Mouse (Mus musculus) liver, adult (tissue): ENCODE results near the gene Ppp1r3e.

Experiments
- GATA4 ChIP-seq: IDR thresholded peaks from 2 replicates; pipeline ENCODE4 v1.6.1; 2014; ENCODE audit warnings: mild to moderate bottlenecking, low read length; ENCODE audit not compliant: insufficient replicate concordance

Gene Ppp1r3e

DNA sequence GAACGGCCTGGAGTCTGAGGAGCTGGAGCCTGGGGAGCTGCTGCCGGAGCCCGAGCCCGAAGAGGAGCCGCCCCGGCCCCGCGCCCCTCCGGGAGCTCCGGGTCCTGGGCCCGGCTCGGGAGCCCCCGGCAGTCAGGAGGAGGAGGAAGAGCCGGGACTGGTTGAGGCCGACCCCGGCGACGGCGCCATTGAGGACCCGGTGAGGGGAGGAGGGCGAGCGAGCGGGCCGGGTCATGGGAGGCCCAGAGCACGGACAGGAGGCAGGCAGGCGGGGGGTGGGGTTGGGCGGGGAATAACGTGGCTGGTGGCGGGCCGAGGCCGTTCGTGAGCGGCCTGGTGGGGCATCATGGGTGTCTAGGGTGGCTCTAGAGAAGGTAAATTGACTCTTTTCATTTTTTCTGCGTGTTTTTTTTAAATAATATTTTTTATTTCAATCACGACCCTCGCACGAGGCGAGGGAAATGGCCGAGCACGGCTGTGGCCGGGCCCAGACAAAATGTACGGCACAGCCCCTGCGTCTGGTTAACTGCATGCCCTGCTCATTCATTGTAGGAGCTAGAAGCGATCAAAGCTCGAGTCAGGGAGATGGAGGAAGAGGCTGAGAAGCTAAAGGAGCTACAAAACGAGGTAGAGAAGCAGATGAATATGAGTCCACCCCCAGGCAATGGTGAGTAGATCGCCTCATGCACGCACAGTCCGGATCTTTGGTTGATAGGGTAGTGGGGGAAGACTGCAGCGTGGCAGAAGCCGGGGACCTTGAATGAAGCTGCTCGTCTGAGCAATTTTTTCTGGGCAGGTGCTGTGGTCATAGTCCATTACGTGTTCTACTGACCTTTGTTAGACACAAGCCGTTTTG is 17.2 kb upstream of the Ppp1r3e start:
- no peak for TF ChIP-seq GATA4

DNA sequence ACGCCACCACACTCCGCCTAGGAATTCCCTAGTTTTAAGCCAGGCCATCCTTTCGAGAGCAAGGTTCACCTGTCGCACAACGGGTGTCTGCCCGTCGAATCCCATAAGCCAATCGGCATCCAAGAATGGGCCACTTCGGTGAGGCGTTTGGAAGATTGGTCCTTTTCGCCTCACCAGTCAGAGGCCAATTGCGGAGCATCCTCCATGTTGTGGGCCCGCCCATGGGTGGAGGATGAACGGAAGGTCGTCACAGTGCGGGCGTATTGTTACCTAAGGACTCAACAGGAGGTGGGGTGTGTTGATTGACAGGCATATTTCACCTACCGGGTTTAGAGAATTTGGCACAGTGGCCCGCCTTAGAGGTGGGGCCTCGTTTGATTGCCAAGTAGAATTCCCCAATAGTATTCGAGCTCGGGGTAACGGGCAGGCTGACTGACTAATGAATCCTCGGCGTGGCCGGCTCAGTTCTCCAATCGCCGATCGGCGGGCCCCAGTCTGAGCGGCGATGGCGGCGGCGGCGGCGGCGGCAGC is 16.4 kb upstream of the Ppp1r3e start:
- no peak; the same call in 1 of the 2 replicates for TF ChIP-seq GATA4

DNA sequence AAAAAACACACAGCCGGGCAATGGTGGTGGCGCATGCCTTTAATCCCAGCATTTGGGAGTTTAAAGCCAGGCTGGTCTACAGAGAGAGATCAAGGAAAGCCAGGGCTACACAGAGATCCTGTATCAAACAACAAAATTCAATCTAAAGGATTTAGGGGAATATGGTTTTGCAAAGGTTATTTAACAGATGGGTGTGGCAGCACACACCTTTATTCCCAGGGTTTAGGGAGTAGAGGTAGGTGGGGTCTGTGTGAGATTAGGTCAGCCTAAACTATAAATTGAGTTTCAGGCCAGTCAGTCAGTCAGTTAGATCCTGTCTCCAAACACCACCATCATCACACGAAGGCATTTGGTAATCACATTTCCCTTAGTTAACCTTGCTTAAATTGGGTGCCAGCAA is 14.8 kb upstream of the Ppp1r3e start, which contains the start of gene Pabpn1:
TSS of gene Pabpn1 (plus strand) at position 301 of the 400 bp plus-strand sequence.
- no peak for TF ChIP-seq GATA4

DNA sequence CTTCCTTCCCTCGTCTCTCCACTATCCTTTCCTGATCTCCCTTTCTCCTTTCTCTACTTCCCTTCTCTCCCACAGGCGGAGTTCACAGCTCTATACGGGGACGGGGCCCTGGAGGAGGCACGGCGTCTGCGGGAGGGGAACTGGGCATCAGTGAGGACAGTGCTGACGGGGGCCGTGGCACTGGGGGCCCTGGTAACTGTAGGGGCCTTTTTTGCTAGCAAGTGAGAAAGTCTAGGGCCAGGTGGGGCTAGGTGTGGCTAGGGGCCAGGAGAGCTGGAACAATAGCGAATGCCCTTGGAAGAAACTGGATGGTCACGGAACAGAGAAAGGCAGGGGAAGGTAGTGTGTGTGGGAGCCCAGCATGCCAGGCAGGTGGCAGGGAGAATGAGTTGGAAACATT is 8.0 kb upstream of the Ppp1r3e start:
- no peak for TF ChIP-seq GATA4

DNA sequence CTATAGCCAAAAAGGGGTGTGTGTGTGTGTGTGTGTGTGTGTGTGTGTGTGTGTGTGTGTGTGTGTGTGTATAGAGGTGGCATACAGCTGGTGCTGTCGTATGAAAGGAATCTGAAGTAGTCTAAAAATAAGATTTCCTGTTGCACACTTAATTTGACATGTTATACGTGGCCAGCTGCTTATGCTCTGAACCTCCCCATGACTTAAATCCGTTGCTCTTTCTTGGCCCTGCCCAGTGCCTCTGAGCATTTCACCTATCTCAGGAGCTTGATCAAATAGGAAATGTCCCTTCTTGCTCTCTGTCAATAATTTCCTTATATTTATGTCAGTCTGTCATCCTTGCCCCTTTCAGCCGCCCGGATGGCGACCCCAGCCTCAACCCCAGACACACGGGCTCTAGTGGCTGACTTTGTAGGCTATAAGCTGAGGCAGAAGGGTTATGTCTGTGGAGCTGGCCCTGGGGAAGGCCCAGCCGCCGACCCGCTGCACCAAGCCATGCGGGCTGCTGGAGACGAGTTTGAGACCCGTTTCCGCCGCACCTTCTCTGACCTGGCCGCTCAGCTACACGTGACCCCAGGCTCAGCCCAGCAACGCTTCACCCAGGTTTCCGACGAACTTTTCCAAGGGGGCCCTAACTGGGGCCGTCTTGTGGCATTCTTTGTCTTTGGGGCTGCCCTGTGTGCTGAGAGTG is 6.8 kb upstream of the Ppp1r3e start:
- no peak for TF ChIP-seq GATA4

DNA sequence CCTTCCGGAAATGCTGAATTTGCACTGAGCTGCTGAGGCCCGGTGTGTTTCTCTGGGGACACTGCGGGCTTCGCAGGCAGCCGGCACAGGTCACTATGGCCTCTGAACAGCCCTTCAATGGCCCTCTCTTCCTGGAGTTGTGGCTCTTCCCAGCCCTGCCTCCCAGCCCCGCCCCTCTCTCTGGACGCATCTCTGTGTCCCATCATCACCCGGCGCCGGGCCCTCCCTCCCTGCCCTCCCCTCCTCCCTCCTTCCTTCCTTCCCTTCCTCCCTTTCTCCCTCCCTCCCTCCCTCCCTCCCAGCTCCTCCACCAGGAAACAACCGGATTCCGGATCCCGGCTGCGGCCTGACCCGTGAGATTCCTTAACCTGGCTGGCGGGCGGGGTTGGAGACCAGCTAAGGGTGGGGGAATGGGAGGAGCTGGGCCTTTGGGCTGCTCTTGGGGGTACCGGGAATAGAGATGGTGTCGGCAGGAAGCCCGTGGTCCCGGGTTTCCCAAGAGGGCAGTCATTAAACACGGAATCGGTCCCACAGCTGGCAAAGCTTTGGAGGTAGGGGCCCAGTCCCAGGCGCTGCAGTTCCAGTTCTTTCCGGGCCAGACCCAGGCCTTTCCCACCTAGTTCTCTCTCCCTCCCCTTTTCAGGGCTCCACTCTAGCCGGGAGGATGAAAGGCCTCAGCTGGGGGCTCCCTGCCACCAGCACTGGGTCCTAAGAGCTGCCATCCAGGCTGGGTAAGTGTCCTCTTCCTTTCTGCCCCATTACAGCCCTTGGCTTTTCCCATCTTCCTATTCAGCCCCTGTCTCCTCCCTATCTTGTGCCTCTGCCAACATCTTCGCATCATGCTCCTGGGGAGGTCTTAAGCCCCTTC is 6.0 kb upstream of the Ppp1r3e start, which contains the start of the genes Bcl2l2 and Gm20521:
TSS of gene Bcl2l2 (plus strand) at position 224 of the 868 bp plus-strand sequence.
TSS of gene Gm20521 (plus strand) at position 288 of the 868 bp plus-strand sequence.
- no peak for TF ChIP-seq GATA4

DNA sequence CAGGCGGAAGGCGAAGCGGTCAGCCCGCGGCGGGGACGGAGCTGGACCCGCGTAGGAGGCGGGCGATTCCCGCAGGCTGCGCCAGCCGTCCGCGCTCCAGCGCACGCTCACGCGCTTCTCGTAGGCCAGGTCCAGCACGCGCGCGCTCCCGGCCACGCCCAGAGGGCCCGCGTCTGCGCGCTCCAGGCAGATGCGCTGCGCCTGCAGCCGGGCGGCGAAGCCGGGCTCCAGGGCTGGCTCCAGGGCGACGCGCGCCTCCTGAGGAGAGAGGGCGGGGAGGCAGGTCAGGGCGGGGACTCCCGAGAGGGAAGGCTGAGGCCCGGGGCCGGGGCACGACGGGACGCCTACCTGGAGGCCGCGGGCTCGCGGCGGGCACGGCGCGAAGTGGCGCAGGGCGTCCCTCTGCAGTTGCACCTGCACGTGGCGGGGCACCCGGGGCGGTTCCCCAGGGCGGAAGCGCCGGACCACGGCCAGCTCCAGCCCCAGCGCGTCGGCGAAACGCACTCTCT is 757 bp downstream of the Ppp1r3e start:
- no peak for TF ChIP-seq GATA4

DNA sequence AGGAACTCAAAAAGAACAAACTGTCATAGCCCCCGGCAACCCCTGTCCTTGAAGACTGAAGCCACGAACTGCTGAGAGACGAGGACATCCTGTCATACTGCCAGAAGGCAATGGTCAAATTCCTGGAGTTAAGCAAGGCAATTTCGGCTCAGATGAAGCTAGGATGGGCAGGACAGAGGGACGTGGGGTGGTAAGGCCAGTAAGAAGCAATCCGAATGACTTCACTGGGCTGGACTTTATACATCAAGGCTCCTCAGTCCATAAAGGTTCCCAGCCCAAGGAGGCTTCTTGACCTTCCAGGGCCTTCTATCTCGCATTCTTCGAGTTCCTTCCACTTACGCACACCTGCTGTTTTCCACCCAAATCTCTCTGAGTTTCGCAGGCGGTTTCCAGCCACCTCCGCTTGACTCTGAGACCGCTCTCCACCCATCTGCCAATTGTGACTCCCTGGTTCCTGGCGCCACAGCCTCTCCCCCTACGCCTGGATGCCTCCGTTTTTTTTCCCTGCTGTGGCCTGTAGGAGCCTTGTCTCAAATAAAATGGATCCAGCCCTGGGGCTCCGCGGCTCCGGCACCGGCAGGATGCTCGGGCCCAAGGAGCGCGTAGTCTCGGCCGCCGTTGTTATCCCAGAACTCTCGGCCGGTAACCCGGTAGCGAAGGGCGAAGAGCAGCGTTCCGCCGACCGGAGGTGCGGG is 1.4 kb downstream of the Ppp1r3e start:
- no peak for TF ChIP-seq GATA4

DNA sequence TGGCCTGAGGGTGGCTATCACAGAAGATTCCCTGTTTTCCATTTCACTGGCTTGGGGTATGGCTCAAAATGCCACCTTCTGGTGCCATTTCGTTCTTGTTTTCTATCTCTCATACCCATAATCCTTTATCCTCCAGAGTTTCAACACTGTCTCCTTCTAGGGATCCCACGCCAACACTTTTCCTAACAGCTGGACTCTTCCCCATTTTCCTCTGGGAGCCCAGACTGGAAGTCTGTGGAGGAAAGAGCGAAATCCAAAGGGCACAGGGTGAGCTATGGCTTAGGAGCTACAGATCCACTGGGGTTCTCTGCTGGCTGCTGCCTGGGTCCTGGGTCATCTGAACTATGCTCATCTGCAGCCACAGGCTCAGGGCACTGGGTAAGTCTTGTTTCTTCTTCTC is 3.2 kb downstream of the Ppp1r3e start:
- TF ChIP-seq GATA4 = no peak

DNA sequence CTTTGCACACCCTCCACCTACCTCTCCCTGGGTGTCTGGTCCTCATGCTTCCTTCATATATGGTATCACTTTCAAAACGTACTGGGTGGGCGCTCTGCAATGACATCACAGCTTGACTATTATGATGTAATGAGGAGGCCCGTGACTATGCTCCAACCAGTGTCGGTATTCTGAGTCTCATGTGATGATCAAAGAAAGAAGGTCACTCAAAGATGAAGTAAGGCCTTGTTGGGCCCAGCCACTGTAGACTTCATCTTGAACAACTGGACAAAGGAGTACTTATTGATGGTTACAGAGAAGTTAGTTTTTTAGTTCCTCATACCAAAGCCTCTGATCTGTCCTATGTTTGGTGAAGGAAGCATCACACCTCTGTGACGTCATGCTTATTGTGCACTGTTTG is 6.5 kb downstream of the Ppp1r3e start, which contains the start of gene Homez:
TSS of gene Homez (minus strand) at position 101 of the 400 bp plus-strand sequence.
- TF ChIP-seq GATA4 = no peak

DNA sequence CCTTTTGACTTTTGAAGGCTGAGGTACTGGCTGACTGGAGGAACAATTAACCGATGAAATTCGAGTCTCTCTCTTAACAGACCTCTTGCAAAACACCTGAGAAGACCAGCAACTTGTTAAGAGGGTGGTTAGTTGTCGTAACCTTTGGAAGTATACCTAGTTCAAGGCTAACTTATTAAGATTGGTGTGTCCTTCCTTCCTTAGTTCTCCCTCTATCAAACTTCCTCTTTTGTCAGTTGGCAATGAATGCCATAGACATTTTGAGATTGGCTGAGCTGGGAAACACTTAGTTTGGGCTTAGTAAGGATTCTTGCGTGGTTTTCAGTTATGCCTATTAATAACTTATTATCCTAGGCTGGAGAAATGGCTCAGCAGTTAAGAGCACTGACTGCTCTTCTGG is 9.3 kb downstream of the Ppp1r3e start:
- no peak for TF ChIP-seq GATA4

DNA sequence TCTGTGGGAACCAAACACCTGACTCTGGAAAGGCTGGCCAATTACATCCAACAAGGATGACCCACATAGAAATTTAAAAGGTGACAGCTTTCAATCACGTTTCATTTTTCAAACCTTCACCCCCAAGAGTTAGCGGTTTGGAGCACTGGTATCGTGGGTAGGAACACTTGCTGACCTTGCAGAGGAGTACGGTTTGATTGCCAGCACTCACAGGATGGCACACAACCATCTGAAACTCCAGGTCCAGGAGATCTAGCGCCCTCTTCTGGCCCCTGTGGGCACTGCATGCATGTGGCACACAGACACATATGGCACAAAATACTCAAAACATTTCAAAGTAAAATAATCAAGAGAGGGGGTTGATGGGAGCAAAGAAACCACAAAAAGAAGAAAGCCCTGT is 10.4 kb downstream of the Ppp1r3e start:
- TF ChIP-seq GATA4 = no peak

DNA sequence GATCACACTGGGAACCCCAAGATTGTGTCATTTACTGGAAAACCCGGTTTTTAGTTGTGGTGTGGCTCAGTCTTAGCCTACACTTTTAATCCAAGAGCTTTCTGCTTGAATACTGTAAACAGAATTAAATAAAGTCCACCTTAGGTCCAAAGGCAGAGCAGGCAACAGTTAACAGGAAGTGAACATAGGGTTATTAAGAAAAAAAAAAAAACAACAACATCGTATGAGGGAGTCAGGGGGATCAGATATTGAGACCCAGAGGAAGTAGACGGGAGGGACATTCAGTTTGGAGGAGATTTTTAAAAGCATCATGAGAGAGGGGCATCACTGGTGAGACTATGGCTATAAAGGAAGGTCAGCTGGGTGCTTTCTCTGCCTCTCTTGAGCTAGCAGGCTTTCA is 11.1 kb downstream of the Ppp1r3e start:
- TF ChIP-seq GATA4 = no peak

DNA sequence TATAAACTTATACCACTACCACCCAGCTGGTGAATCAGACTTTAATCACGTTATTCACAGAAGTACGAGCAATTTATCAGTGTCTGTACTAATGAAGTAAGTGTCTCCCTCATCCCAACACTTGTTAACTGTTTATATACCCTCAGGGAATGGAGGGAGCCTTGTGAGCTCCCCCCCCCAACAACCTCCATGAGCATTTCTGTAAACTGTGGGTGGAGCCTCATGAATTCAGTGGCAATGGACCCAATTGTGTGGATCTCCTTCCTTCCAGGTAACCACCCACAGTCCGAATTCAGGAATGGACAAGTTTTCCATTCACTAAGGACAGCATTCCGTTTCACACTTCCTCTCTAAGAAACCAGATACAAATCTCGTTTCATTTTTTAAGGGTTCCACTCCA is 11.7 kb downstream of the Ppp1r3e start:
- TF ChIP-seq GATA4 = no peak

DNA sequence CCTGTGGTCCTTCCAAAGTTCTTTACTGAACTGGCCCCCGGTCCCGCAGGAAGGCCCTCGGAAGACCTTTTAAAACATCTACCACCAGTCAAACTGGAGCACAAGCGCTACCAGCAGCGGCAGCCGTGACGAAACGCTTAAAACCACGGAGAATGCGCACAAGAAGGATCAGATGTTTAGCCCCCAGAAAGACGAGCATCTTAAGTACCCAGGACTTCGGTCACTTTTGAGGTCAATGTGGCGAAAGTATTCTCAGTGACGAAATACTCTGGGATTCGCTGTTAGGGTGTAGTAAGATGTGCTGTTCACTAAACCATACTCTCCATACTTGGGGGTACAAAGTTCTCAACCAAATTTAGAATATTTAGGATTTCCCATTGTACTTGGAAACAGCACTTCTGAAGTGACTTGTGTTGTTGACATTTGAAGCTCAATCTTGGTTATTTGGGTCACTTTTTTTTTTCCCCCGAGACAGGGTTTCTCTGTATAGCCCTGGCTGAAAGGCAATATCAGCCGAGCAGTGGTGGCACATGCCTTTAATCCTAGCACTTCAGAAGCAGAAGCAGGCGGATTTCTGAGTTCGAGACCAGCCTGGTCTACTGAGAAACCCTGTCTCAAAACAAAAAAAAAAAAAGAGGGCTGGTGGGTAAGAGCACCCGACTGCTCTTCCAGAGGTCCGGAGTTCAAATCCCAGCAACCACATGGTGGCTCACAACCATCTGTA is 12.9 kb downstream of the Ppp1r3e start:
- no peak for TF ChIP-seq GATA4
